Mouse (Mus musculus): ENCODE data around the gene Gm29797.

Gene Gm29797

DNA sequence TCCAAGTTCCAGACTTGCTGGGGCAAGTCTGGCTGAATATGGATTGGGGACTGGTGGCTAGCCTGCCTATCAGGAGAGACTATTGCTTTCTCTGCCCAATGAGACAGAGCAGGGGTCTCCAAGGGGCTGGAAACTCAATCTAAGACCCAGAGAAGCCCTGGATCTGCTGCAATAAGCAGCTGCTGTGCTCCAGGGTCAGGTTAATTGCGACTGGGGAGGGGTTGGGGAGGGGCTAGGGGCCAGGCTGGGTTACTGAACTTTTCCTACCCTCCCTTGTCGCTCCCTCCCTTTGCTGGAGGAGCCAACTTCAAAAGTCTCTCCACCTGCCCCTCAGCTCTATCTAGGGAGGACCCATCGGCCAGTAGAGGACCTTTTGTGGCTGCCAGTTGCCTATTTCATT is at the start of gene Gm29797:
Gene Gm29797, plus strand, starts transcription at position 301 of the 400 bp plus-strand sequence.
- no peak for DNase-seq (ENCODE audit: low spot score in 2 of 2)

DNA sequence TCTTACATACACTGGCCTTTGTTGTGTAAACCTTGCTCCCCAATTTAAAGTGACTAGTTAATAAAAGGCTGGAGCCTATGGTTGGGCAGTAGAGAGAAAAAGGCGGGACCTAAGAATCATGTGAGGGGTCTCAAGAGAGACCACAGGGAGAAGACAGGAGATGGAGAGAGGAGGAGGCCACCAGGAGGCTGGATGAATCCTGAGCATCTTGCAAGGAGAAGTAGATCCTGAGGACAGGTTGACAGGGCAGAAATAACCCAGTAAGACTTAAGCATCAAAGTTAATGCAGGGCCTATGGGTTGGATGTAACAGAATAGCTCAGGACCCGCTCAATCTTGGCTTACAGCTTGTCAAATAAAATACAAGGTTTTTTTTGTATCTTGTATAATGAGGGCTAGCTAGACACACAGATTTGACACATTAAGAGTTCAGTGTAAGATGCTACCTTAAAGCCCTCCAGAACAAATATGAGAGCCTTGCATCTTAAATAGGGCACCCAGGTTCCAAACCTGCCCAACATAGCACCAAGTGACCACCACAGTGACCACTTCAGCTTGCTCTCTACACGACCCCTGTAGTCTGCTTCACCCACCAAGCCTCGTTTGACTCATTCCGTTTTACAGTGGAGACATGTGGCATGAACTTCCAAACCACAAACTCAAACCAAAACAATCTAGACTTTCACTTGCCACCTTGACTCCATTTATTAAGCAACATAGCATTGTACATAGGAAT is 37.9 kb upstream of the Gm29797 start:
- no peak for DNase-seq (ENCODE audit: low spot score in 2 of 2)

DNA sequence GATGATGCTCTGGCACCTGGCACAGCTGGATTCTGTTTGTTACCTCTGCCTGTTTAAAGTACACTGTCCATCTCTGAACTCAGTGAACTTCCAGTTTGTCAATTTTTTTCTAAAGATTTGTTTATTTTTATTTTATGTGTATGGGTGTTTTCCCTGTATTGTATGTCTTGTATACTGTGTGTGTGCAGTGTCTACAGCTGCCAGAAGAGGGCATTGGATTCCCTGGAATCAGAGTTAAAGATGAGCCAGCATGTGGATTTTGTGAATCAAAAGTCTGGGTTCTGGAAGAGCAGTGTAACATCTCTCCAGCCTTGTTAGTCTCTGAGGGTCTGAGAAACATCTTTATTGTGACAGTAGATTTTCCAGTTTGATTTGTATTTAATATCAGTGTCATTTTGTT is 33.4 kb upstream of the Gm29797 start:
- peak in 1 of 2 experiments; percentile 48 for DNase-seq (ENCODE audit: low spot score in 2 of 2)

DNA sequence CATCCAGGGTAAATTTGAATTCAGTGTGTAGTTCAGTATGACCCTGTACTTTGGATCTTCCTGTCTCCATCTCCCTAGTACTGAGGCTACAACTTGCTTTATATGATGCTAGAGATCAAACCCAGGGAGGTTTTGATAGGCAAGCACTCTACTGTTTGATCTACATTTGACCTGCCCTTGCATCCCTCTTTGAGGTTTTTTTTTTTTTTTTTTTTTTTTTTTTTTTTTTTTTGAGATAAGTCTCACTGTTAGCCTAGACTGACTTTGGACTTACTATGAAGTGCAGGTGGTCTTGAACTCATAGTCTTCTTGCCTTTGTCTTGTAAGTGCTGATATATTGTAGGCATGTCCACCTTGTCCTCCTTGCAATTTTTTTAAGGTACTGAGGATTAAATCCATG is 28.4 kb upstream of the Gm29797 start:
- no peak for DNase-seq (ENCODE audit: low spot score in 2 of 2)

DNA sequence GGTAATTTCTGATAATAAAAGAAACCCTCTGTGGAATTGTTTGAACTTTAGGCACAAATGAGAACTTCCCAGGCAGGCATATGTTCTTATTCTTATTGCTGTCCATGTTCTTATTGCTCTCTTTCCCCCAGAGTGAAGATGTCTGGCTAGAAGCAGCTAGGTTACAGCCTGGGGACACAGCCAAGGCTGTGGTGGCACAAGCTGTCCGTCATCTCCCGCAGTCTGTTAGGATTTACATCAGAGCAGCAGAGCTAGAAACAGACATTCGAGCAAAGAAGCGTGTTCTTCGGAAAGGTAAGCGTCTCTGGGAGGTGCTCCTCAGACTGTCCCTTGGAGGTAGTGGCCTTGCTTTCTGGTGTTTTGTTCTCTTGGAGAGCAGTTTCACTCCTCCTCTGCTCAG is 24.2 kb upstream of the Gm29797 start:
- no peak for DNase-seq (ENCODE audit: low spot score in 2 of 2)

DNA sequence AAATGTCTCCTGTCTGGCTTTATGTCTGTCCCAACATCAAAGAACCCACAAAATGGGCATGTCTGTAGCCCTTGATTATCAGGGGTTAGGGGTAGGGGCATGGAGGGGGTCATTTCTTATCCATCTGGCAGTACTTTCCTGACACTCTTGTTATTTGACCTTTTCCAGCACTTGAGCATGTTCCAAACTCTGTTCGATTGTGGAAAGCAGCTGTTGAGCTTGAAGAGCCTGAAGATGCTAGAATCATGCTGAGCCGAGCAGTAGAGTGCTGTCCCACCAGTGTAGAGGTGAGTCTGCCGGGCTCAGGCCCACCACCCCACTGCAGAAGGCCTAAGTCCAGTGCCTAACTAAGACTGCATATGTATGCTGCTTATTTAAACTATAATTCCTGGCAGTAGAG is 21.0 kb upstream of the Gm29797 start:
- no peak for DNase-seq (ENCODE audit: low spot score in 2 of 2)

DNA sequence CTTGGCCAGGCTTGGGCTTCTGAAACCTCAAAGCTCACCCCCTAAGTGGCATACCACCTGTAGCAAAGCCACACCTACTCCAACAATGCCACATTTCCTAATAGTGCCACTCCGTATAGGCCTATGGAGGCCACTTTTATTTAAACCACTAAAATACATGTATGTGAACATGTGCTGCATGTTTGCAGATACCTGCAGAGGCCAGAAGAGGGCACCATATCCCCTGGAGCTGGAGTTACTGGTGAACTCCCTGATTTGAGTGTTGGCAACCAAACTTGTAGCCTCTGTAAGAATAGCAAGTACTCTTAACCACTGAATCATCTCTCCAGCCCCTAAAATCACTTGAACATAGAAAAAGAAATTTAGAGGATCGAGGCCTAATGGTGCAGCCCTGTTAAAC is 12.5 kb upstream of the Gm29797 start:
- peak; percentile 34 to 51 for DNase-seq (ENCODE audit: low spot score in 2 of 2)

DNA sequence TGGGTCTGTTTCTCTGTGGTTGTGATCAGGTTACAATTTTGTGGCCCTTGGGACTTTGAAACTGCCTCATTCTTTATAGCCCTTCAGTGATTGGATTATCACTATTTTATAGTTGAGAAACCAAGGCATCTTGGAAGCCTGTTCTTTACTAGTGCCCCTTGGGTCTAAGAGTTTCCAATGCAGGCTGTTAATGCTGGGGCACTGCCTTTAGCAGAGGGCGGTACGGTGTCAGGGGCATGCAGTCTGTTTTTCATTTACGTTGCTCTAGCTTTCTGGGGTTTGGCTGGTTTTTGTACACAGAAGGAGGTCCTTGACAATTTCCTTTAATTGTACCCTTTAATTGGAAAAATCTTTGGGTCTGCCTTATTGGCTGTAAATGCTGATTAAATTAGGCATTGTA is 11.2 kb upstream of the Gm29797 start:
- no peak for DNase-seq (ENCODE audit: low spot score in 2 of 2)

DNA sequence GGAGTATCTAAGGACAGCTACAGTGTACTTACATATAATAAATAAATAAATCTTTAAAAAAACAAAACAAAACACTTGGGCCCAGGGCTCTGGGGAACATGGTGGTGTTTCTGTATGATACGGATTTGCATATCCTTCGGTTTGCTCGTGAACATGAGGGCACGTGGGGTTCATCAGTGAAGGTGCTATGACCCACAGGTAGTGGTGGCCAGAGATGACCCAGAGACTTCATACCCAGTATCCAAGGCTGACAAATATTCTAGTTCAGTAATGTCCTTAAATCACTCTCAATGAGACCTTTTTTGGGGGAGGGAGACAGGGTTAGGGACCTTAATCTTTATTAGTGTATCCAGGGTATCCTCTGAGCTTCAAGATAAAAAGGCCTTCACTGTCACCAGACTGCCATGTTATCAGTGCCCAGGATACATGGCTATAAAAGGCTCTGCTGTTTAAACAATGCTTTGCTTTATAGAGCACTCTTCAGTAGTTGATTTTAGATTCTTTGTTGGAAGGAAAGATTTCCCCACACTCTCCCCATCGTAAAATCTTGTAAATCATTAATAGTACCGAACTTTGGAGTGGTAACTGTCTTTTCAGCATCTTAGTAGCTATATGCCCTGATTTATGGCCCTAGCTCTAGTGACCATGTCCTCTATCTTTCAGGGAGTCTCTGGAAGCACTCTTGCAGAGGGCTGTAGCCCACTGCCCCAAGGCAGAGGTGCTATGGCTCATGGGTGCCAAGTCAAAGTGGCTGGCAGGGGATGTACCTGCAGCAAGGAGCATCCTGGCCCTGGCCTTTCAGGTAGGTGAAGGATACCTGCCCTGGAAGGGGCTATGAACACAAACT is 10.0 kb upstream of the Gm29797 start:
- DNase-seq (ENCODE audit: low spot score in 2 of 2): no peak

DNA sequence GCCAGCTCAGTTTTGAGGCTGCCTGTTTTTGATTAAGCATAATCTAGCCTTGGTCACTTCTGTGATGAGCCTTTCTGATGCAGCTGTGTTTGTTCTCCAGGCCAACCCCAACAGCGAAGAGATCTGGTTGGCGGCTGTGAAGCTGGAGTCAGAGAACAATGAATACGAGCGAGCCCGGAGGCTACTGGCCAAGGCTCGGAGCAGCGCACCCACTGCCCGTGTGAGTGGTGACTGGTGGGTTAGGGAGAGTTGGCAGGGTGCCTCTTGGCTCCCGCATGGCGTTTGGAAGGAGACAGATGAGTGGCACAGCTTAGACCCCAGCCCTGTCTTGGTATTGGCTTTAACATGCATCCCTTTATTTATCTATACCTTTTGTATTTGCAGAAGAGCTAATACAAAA is 7.9 kb upstream of the Gm29797 start:
- DNase-seq (ENCODE audit: low spot score in 2 of 2): peak; percentile 34 to 36

DNA sequence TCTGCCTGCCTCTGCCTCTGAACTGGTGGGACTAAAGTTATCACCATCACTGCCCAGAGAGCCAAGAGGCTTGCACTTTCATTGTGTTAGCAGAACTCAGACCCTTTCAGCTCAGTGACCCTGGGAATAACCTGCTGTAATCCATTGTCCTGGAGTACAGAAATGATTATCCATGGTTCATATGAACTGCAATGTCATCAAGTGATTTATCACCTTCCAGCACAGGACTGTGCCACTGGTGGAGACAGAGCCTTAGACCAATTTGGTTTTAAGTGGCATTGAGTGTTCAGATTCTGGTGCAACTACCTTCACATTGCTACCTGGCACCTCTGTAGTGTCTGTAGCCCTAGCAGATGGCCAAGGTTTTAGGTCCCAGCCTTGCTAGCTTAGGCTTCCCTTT is 3.8 kb upstream of the Gm29797 start:
- no peak for DNase-seq (ENCODE audit: low spot score in 2 of 2)

DNA sequence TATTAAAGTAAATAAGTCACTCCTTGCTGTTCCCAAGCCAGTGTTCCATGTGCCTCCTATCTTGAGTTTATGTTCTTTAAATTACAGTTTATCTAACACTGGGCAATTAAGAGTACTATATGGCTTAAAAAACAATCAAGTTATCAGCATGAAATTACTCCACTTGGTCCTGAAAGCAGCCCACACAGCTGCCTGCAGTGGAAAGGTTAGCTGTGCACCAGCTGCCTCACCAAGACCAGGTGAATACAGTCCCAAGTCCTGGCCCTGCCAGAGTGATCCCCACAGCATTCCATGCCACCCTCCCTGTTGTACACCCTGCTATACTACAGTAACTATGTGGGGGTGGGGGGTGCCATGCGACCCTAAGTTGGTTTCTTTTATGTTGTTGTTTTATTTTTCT is 3.3 kb upstream of the Gm29797 start:
- no peak for DNase-seq (ENCODE audit: low spot score in 2 of 2)

DNA sequence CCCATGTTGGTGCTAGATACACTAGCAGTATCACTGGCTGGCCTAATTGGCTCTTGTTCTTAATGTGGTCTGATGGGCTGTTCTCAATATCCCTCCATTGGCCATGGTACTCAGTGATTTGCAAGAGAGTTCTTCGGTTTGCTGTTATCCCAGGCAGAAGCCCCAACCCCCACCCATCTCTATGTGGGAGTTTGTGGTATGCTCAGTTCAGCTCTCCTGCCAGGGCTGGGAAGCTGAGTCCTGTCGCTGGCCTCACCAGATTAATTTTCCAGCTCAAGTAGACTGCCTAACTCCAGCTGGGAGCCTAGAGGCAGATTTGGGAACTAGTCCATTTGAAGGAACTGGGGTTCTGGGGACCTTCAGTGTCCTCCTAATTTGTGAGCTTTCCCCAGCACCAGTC is 607 bp downstream of the Gm29797 start:
- no peak for DNase-seq (ENCODE audit: low spot score in 2 of 2)

DNA sequence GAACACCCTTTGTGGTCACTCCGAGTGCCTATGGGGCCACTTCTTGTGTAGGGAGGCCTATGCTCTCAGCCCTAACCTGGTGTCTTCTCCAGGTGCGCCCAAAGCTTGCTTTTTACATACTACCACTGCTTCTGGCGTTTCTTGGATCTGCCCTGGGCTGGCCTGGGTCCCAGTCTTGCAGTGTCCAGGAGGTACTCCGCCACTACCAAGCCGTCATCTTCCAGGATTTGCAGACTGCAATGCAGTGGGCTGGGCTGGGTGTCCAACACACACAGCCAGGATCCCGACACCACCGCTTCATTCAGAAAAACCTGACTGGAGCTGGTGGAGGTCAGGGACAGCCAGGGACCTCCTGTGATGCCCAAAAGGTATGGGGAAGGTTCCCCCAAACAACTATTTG is 1.7 kb downstream of the Gm29797 start:
- no peak for DNase-seq (ENCODE audit: low spot score in 2 of 2)

DNA sequence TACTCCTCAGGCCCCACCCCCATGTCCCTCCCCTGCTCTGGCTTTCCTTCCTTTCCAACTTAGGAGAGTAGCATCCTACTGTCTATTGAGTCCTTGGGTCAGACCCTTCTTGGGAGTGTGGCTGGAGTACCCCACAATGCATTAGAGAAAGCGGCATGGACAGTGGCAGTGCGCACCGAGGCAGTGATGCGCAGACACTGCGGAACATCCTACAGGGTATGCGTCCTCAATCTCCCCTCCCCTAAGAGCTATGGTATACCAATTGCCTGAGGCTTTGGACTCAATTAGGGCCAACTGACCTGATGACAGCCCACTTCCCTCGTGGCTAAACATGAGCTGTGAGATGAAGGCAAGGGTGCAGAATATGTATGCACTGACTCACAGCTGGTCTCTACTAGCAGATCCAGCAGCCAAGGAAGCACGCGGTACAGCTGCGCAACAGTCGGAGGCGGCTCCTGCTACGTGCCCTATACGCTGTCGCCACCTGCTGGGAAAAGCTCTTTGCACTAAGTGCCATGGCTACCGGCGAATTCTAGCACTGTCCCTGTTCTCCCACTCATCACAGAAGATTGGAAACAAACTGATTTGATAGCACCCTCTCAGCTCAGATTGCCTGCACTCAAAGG is 2.2 kb downstream of the Gm29797 start:
- DNase-seq (ENCODE audit: low spot score in 2 of 2): peak; percentile 56 to 64

DNA sequence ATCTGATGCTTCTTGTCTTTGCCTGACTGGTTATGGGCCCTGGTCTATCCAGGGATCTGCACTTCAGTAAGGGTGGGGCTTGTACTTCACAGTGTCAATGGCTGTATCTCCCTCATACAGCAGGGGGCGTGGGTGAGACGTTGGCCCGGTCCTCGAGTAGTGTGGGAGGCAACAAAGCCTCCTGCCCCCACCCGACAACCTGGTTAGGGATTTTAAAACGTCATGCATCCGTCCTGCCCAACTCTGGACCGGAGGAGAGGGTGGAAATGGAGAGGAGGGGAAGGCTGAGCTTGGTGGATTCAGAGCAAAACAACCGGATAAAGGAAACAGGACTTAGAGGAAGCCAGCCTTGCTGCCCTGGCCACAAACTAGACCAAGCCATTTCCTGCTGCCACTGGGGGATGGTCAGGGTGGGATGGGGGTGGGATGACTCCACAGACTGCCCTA is 2.8 kb downstream of the Gm29797 start:
- DNase-seq (ENCODE audit: low spot score in 2 of 2): peak; percentile 80 to 82

DNA sequence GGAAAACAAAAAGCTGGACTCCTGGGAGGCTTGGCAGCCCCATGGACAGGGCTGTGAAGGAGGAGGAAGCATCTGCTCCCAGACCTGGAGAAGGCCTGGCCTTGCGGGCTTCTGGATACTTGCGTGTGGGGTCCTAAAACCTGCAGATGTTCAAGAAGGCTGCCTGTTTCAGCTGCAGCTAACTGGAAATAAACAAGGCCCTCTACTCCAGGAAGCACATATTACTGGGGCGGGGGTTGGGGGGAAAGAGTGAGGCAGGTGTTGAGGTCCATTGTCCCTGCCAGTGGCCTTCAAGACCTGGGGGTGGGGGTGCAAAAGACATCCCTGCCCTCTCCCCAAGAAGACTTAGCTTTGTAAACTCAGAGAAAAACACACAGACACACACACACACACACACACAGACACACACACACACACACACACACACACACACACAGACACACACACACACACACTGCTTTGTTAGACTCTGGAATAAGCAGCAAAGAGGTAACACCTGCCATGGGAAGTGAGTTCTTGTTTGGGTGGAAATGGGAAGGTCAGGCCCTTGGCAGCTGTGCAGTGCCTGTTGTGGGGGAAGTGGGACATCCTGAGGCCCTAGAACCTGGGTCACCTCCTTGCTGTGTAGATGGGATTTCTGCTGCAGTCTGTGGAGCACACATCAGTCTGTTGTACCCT is 5.9 kb downstream of the Gm29797 start:
- no peak for DNase-seq (ENCODE audit: low spot score in 2 of 2)

DNA sequence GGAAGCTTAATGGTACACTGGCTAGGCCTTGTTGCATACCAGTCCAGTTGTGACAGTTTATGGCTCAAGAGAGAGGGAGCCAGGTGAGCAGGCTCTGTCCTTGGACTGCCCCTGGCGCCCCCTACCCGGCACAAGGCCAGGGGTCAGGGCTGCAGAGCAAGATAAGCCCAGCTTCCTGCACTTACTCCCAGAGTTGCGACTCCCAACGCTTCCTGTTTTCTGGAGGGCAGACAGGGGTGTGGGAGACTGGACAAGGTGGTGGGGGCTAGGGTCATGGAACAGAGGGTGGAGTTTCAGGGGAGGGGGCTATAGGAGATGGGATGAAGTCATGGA is 6.4 kb downstream of the Gm29797 start:
- DNase-seq (ENCODE audit: low spot score in 2 of 2): no peak

DNA sequence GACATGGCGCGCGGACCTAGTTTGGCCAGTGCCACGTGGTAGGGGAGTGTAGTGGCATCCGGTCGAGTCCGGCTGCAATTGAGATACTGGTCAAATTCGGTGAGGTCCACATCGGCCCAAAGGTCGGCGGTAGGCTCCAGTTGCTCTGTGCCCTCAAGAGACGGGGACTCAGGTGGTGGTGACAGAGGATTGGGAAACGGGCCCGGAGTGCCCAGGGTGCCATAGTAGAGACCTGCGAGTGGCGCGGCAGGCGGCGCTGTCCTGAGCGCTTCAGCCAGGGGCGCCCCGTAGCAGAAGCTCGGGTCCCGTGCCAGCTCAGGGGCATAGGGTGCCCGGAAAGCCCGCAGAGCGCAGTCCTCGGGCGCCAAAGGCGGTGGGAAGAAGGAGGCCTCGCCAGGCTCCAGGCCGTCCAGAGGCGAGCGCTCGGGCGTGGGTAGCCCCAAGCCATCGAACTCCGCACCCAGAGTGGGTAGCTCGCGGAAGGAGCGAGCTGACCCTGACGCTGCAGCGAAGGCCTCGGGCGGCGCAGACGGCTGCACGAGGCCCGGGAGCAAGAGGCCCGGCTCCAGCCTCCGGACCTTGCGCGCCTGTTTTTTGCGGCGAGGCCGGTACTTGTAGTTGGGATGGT is 13.6 kb downstream of the Gm29797 start:
- DNase-seq (ENCODE audit: low spot score in 2 of 2): no peak

DNA sequence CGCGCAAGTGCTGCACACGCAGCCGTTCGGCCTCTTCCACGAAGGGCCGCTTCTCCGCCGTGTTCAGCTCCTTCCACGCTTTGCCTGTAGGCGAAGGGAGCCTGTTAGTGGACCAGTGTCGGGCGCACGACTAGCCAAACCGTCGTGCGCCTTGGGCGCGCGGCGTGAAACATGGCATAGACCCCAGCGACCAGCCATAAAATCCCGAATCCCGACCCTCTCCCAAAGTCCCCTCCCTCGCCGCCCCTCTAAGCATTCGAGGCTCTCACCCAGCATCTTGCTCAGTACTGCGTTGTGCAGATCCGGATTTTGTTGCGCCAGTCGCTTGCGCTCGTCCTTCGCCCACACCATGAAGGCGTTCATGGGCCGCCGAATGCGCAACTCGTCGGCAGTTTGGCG is 14.1 kb downstream of the Gm29797 start:
- peak in 1 of 2 experiments; percentile 37 for DNase-seq (ENCODE audit: low spot score in 2 of 2)

DNA sequence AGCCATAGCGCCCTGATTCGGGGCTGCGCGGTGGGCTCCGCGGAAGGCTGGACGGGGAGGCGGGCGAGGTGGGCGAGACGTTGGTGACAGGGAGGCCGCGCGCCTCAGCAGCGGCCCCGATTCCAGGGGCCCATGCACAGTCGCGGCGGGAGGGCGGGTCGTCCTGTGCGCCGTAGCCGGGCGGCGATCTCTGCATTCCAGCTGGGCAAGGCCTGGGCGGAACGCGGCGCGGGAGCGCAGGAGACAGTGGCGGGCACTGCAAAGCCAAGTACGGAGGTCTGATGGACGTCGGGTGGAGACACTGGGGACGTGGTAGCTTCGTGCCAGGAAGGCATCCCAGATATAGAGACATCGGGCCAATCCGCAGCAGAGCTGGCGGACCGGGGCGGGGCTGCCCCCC is 14.5 kb downstream of the Gm29797 start, which contains the start of gene Sox18:
Gene Sox18, minus strand, starts transcription at position 315 of the 400 bp plus-strand sequence.
- peak in 1 of 2 experiments; percentile 32 for DNase-seq (ENCODE audit: low spot score in 2 of 2)

DNA sequence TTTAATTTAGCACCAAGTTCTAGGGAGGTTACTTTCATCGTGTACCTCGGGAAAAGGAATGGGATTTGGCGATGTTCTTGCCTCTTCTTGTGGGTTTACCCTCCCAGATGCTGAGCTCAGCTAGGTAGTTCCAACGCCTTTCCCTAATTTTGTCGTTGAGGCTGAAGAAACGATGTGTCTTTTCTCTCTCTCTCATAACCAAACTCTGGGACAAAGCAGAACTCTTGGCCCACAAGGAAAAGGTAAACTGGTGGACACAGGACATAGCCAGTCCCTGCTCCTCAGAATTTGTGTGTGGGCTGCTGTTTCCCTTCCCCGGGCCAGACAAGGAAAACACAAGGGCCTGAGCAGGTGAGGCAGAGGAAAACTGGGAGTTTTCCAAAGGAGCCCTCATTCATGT is 15.2 kb downstream of the Gm29797 start:
- DNase-seq (ENCODE audit: low spot score in 2 of 2): no peak

All from right cerebral cortex, postnatal 10 days (tissue).